Mouse (Mus musculus) embryo, embryonic 11 days (tissue): ENCODE data around the gene Asb1.

ENCODE experiments used
- DNase-seq: peaks from one replicate; pipeline ENCODE4 v3.0.0-alpha.2; 2015

The Asb1 gene

DNA sequence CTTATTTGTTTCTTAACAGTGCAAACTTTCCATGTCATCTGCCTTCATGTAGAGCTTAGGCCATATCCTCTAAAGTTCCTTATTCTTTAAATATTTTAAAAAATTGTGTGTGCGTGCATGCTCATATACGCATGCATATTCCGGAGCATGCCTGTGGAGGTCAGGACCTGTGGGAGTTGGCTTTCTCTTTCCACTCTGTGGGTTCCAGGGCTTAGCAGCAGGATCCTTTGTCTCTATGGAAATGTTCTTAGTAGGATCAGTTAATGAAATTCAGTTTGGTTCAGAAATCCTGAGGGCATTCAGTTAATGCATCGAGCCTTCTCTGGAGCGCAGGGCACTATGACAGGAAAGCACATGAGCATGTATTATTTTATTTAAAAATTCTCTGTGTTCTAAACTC, 7.2 kb downstream of the Asb1 start:
- peak; percentile 42 for DNase-seq

GRCm38 (mm10) chr1:91549073-91549472, 8.7 kb downstream of the Asb1 start:
- no peak for DNase-seq

DNA sequence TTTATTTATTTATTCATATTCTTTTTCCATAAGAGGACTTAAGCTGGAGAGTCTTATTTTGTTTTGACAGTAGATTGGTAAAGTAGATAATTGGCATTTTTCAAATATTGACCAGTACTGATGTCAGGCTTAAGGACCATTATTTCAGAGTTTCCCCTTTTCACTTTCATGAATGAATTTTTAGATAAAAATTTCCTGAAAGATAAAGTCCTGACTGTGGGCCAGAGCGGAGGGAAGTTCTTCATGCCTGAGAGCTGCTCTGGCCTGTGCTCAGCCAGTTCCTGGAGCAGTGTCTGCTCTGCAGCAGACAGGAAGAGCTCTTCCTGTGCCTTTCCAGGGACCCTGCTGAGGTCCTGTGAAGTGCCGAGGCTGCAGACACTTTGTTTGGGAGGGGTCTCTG, 16.8 kb downstream of the Asb1 start:
- no peak for DNase-seq

- no peak for DNase-seq
Measured at GRCm38 (mm10) chr1:91561226-91561625, 20.9 kb downstream of the Asb1 start.

GRCm38 (mm10) chr1:91562977-91563590, 22.7 kb downstream of the Asb1 start:
- DNase-seq: no peak

- DNase-seq: no peak
Measured at GRCm38 (mm10) chr1:91564004-91564403, 23.7 kb downstream of the Asb1 start.

DNA sequence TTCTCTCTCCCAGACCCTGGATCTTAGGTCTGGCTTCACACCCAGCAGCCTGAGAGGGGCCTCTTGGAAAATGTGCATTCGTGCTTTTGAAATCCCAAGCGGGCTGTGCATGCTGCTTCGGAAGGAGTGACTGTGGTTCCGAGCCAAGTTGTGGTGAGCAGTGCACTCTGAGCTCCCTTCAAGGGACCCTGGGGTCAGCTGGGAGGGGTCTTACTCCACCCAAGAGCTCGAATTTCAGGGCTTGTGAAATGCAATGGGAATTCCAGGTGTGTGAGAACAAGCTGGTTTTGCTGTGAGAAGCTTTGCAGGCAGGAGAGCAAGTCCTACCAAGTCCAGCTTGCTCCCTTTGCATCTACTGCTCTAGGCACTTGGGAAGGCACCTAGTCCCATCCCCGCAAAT, 24.3 kb downstream of the Asb1 start:
- DNase-seq: no peak

DNA sequence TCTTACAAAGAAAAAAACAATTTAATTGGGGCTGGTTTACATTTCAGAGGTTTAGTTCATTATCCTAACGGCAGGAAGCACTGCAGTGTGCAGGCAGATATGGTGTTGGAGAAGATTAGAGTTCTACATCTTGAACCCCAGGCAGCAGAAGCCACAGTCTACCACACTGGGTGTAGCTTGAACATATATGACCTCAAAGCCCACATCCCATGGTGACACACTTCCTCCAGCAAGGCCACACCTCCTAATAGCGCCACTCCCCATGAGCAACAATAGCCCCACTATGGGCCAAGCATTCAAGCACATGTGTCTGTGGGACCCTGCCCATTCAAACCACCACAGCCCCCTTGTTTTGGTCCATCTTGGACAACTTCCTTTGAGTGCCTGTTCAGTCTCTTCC, 26.9 kb downstream of the Asb1 start:
- no peak for DNase-seq

- DNase-seq: no peak
Measured at GRCm38 (mm10) chr1:91572458-91572857, 32.1 kb downstream of the Asb1 start.

DNA sequence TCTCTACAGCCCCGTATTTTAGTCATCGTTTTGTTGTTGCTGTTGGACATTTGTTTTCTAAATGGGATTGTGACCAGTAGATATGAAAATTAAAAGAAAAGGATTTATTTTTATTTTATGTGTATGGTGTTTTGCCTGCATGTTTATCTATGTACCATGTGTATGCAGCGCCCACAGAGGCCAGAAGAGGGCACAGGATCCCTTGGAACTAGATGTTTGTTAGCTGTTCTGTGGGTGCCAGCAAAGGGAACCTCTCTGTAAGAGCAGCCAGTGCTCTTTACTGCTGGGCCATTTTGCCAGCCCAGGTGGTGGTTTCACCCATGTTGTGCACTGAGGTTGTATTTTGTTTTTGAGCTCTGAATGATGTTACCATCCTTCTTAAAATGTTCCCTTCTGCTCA, 33.9 kb downstream of the Asb1 start:
- peak; percentile 56 for DNase-seq

DNA sequence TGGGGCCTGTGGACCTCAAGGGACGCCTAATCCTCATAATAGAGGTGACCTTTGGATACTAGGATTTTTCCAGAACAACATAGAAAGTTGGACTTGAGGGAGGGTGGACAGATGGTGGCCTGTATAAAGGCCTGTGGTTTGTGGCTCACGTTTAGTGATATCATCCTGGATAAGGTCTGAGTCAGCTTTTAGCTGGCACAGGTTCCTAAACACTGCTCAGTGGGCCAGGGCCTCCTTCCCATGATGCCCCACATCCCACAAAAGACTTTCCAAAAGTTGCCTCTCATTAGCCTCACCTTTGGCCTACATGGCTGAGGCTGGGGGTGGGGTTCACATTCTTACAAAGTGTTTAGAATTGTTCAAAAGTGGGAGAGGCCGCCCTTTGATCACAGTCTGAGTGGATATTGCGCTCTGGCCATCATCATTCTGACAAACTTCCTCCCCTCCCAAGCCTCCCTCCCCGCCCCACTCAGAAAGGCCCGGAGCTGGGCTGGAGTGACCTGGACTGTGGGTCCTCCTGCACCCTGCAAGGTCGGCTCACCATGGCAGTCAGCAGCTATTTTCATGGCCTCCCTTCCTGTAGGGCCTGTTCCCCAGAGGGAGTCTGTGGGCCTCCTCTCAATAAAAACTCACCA, 37.7 kb downstream of the Asb1 start:
- DNase-seq: no peak

DNA sequence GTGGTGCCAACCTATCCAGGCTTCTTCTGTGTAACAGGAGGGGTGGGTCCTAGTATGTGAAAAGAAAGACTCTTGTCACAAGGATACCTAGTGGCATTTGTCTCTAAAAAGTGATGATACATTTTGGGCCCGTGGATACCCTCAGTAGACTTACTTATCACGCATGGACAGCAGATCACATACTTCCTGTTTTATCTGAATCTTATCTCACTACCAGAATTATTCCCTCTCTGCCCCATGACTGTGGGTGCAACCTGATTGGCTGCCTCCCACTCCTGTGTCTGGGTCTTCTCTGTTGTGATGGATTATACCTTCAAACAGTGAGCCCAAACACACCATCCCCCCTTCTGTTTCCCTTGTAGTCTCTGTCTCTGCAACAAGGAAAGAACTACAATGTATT, 40.2 kb downstream of the Asb1 start:
- DNase-seq: no peak

- DNase-seq: no peak
Measured at GRCm38 (mm10) chr1:91581206-91581605, 40.9 kb downstream of the Asb1 start.

DNA sequence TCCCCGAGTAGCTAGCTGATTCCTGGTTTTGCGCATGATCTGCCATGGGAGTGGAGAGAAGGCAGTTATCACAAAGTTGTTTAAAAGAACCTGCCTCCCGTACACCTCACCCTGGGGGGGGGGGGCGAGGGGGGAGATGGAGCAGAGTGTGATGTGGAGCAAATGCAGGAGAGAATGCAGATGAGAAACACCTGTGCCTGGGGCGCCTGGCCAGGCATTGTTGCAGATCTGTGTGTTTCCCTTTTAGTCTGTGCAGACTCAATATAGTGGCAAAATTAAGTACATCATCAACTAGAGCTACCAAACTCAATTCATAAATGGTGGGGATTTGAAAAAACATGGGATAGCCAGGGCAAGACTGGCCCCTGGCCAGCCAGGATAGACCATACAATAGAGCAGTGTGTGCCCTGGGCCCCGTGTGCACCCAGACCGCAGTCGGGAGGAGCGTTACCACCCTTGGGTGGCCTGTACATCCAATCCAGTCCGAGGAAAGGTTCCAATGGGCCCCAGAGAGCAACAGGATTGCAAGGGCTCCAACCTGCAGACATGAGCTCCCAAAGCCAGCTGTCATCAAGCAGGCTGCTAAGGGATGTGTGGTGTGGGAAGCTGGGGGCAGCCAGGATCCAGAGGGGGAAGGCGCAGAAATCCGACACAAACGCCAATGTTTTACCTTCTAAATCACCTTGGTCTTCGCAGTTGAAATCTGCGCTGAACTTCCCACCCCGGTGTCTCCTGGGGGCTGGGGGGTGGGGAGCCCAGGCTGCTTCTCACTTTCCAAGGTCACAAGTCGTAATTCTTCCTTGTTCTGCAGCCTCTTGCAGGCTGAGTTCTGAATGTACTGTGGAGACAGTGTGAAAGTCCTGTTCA, 44.9 kb downstream of the Asb1 start:
- no peak for DNase-seq

DNA sequence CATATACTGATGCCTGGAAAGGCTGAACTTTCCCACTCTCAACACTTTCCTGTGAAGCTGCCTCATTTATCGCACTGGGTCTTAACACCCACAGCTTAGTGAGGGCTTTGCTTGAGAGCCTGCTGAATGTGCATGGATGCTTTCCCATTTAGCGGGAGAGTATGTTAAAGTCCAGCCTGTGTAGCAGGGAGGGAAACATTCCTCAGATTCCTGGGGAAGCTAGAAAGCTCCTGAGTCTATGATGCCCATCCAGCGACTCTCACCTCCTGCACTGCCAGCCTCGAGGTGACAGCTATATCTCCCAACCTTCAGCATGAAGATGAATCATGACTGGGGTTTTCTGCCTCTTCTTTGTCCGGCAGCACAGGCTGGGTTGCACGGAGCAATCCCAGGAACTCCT, 49.4 kb downstream of the Asb1 start:
- DNase-seq: no peak

GRCm38 (mm10) chr1:91595521-91596020, 55.2 kb downstream of the Asb1 start:
- DNase-seq: no peak

GRCm38 (mm10) chr1:91597611-91598010, 57.3 kb downstream of the Asb1 start:
- DNase-seq: no peak

- peak; percentile 85 for DNase-seq
Measured at GRCm38 (mm10) chr1:91600671-91601361, 60.5 kb downstream of the Asb1 start.

DNA sequence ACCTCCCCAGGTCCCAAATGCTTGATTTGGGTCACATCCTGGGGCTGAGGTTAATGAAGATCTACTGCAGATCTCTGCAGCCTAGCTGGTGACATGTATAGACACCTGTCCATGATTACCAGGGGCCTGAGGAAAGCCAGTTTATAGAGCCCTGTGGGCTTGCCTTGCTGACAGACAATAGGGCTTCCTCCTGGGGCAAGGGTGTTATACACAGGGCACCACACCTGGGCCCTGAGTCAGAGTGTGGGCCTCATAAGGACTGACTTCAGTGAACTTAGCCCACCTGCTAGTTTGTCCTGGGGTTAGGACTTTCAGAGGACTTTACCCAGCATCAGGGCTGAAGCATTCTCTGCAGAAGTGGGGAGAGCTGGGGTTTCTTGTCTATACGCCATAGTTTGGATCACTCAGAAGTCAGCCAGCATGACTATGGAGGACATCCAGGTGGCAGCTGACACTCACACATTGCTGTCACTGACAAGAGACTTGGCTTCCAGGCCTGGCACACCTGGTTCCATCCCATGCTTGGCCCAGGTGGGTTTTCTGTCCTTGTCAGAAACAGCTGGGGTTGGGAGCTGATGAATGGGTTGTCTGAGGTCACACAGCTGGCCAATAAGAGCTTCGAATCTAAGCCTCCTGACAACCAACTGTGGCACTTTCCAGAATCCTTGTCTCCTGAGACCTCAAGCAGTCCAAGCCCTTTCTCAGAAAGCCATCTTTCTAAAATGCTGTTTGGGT, 61.2 kb downstream of the Asb1 start:
- DNase-seq: no peak

GRCm38 (mm10) chr1:91605632-91606031, 65.3 kb downstream of the Asb1 start:
- DNase-seq: no peak

DNA sequence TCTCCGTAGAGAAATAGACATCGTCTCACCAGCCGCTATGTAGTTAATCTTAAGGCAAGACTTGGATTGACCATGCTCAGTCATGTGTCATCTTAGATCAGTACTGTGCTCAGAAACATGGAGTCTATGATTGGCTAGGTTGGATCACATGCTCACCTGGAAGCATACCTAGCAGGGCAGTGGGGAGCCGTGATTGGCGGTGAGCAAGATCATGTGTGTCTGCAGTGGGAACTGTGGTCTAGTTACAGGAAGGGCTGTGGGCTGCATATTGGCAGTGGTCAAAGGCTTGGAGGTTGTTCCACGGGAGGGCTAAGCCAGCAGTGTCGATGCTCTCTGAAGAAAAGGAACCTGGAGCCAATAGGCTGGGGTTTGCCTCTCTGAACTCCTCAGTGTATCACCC, 66.4 kb downstream of the Asb1 start:
- no peak for DNase-seq

DNA sequence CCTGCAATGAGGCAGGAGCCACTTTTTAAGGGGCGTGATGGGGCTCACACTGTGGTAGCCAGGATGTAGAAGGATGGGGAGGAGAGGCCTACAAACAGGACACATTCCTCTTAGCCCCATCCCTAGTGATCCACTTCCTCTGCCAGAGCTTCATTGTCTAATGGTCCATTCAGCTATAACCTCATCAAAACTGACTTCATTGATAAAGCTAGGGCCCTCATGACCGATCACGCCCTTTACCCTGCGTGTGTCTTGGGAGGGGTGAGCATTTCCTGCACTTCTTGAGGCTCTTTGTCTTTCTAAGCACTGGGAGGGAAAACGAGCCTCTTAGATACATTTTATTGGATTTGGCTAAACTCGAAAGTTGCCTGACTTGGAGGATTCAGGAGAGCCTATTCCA, 66.8 kb downstream of the Asb1 start:
- DNase-seq: no peak
